Mouse (Mus musculus) left cerebral cortex, adult 8-10 months (tissue): ENCODE data around the gene Ccdc22. TPM values are rescaled to one million over a fixed set of nuclear protein-coding genes. Genes with fewer than 3 reads are reported as not detected.

Source experiments
- DNase-seq, 2 experiments: peaks; one replicate each; pipeline ENCODE4 v3.0.0; 2022; ENCODE audit warnings: low spot score in 2 of 2
- total RNA-seq, 4 experiments: library from RNA; stranded (reverse); gene quantifications; 2 replicates each; pipeline ENCODE4 v1.2.4; 2022

Gene Ccdc22
- total RNA-seq, 4 experiments from 2014 or later: 25.5 to 31.1 (median 29.7) TPM

GRCm38 (mm10) chrX:7574087-7574884, 31.0 kb downstream of the Ccdc22 start, which contains the start of gene Ppp1r3f:
Gene Ppp1r3f, minus strand, starts transcription at chrX:7574283.
- DNase-seq: peak; percentile 92 to 99

DNA sequence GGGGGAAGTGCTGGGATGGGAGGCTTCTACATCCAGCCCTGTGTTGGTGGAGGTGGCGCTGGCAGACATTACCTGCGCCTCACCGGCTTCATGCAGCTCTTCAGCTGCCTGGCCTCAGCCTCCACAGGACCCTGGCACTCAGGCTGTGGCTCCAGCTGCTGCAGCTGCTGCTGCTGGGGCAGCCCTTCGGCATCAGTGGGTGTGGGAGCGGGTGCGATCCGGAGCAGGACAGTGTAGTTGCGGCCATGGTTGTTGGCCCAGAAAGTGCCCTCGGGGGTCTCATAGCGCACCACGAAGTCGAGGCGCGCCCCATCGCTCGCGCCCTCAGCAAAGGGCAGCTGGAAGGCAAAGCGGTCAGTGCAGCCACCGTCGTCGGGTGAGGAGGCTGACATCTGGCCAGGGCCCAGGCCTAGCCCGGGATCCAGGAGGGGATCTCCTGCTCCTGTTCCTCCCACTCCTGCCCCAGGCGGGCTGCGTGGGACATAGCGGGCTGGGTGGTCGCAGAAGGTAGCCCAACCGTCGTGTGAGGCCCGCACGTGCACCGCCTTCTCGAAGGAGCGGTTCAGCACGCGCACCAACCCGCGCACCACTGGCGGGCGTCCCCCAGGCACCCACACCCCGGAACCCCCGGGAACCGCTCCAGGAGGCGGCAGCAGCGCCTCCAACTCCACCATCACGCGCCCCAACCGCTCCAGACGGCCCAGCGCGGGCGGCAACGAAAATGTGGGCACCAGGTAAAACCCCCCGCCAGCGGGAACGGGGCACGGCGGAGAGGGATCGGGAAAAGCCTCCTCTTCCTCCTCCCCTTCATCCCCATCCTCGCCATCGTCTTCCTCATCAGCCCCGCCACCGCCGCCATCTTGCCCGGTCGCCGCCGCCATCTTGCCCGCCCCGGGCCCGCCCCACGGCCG, 31.9 kb downstream of the Ccdc22 start, which contains the start of gene Foxp3:
Gene Foxp3, plus strand, starts transcription at position 469 of the 911 bp plus-strand sequence.
- DNase-seq: peak; percentile 25 to 36

DNA sequence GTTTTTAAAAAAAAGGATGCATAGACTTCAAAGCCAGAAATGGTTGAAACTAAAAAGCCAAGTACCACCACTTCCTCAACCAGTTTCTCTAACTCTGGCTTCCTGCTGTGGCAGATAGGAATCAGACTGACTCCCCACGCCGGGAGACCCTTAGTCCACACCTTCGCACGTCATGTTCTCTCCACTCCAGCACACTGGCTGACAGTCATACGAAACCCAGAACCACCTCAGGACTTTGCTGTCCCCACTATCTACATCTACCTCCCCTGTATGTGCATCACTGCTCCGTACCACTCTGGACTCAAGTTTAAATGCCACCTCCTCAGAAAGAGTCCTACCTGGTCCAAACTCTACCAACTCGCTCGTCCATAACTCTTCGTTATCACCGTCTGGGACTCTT, 32.9 kb downstream of the Ccdc22 start:
- no peak for DNase-seq

DNA sequence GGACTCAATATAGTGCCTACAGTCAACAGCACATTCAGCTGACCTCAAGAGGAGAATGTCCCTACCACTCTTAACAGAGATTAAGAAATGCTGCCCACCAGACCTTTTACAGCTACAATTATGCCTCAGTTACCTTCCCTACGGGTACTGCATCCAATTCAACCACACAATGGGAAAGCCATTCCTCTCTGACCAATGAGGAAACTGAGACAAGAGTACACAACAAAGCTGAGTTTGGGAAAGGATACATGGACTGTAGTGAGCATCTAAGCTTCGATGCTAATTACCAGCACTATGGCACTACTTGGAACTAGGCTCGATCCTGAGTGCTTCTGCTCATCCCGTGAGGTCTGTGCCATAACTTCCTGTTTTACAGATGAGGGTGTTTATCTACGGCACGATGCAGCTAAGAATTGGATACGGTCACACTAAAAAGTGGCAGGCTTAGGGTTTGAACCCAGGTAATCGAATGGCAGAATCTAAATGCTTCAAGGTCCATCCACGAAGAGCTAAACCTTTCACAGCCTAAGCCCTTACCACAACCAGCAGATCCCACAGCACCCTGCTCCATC, 33.7 kb downstream of the Ccdc22 start:
- no peak for DNase-seq

DNA sequence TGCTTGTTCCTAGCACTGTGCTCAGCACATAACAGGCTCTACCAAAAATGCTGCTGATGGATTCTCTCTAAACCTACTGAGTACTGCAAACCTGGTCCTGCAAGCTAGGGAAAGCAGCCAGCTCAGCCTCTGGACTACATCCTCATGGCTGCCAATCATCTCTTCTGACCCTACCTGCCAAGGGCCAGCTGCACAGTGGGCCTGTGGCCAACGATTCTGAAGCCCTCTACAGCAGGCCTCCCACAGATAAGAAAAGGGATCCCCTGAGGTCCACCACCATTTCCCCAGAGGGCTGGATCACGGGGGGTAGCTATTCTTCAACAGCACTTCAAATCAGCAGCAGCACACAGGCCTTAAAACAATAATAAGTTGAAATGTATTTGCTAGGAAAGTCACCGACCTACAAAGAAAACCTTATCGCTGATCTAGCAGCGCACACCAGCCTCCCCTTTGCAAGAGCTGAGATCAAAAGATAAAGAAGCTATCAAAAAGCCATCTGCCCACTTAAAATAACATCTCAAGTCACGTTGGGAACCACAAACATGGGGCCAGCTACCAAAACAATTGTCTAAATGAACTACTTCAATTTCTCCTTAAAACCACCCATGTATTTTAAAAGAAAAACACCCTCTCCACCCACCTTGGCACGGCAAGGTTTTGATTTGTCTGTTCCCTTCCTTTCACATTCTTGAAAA, 34.7 kb downstream of the Ccdc22 start:
- no peak for DNase-seq

DNA sequence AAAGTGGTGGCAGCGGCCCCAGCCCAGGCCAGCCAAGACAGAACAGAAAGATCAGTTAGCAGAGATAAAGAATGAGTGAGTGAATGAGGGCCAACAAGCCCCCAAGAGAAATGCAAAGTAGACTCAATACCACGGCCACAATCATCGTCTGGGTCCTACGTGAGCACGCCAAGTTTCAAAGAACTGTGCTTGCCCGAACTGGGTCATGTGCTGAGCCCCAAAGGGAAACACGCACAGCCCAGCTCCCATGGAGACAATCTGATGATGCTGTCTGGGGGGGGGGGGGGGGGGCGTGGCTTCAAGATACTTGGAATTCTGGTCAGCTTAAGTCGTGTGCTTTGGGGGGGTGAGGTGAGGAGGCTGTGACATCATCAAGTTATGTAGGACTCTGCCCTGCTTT, 37.8 kb downstream of the Ccdc22 start:
- DNase-seq: no peak

- DNase-seq: no peak
These were observed 39.0 kb downstream of the Ccdc22 start for GRCm38 (mm10) chrX:7566352-7566751.

GRCm38 (mm10) chrX:7563076-7563475, 42.2 kb downstream of the Ccdc22 start:
- no peak for DNase-seq

DNA sequence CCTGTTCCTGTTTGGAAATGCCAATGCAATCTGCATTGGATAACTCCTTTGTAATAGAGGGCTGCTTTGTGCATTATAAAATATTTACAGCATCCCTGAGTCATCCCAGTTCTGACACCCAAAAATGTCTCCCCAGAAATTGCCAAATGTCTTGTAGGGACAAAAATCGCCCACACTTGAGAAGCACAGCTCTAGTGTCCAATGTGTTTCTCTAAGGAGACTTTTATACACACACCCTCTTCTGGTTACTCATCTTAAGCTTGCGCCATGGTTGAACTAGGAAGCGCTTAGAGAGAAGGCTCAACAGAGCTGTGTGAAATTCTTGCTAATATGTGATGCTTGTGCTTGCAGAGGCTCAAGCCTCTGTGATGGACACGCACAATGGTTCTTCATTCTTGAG, 51.8 kb downstream of the Ccdc22 start:
- DNase-seq: no peak

Other genes with a start within 250 kb of the Ccdc22 start
- 10 to 100 TPM; 13.2 to 15.4 (median 14.1) TPM for gene Usp27x, start 229.7 kb downstream of the Ccdc22 start, total RNA-seq
- under 1 TPM in 1 of 4 experiments, not detected in 3; 0.18 TPM for gene Foxp3, start 31.9 kb downstream of the Ccdc22 start, total RNA-seq
- gene Ppp1r3f, start 31.2 kb downstream of the Ccdc22 start, total RNA-seq: 10 to 100 TPM; 21.4 to 30.0 (median 22.8) TPM
- gene Cacna1f, start 1.6 kb upstream of the Ccdc22 start, total RNA-seq: under 1 TPM in 3 of 4 experiments, not detected in 1; 0.07 to 0.14 (median 0.11) TPM
- gene Syp, start 33.0 kb upstream of the Ccdc22 start, total RNA-seq: 1,000 to 10,000 TPM; 1,778 to 2,065 (median 1,954) TPM
- 1 to 10 TPM; 1.7 to 2.9 (median 2.6) TPM for gene Prickle3, start 51.7 kb upstream of the Ccdc22 start, total RNA-seq
- gene Plp2, start 65.9 kb upstream of the Ccdc22 start, total RNA-seq: 10 to 100 TPM in 2 of 4 experiments, 1 to 10 TPM in 2; 6.3 to 11.0 (median 10.2) TPM
- under 1 TPM in 3 of 4 experiments, not detected in 1; 0.26 to 0.46 (median 0.26) TPM for gene Magix, start 75.7 kb upstream of the Ccdc22 start, total RNA-seq
- 10 to 100 TPM; 32.9 to 36.4 (median 33.5) TPM for gene Gpkow, start 91.6 kb upstream of the Ccdc22 start, total RNA-seq
- 10 to 100 TPM; 59.1 to 71.0 (median 67.8) TPM for gene Wdr45, start 108.8 kb upstream of the Ccdc22 start, total RNA-seq
- gene Gm45208, start 116.7 kb upstream of the Ccdc22 start, total RNA-seq: under 1 TPM in 1 of 4 experiments, not detected in 3; 0.74 TPM
- 100 to 1,000 TPM in 3 of 4 experiments, 10 to 100 TPM in 1; 93.3 to 107 (median 103) TPM for gene Praf2, start 122.9 kb upstream of the Ccdc22 start, total RNA-seq
- gene Ccdc120, start 145.4 kb upstream of the Ccdc22 start, total RNA-seq: 10 to 100 TPM; 15.7 to 26.0 (median 17.6) TPM
- gene Tfe3, start 157.0 kb upstream of the Ccdc22 start, total RNA-seq: 10 to 100 TPM; 34.5 to 36.0 (median 35.1) TPM
- 100 to 1,000 TPM; 106 to 111 (median 107) TPM for gene Gripap1, start 184.2 kb upstream of the Ccdc22 start, total RNA-seq
- gene Kcnd1, start 216.8 kb upstream of the Ccdc22 start, total RNA-seq: 10 to 100 TPM in 3 of 4 experiments, 1 to 10 TPM in 1; 7.6 to 10.9 (median 10.4) TPM
- gene Otud5, start 235.8 kb upstream of the Ccdc22 start, total RNA-seq: 10 to 100 TPM; 76.2 to 84.7 (median 78.7) TPM